Mouse (Mus musculus): Measurements from ENCODE around the gene Gdf9.

DNA sequence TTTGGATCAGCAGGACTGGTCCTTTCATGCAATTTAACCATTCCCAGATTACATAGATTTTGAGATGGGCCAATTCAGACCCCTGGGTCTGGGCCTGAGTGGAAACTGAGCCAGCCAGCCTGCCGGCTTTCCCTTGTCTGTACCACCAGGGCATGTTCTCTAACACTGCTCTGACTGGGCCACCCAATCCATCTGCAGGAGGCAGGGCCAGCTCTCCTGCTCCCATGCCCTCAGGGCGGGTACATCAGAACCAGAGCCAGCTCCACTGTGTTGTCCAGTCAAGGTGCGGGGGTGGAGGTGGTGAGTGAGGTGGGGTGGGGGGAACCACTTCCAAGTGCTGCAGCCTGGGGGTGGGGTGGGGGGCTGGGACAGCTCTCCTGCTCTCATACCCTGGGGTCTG is 55.5 kb downstream of the Gdf9 start:
- TF ChIP-seq CTCF (IDR thresholded peaks at IDR 0.05; ENCODE audit: low read depth) (no peak), EP300 (IDR thresholded peaks at IDR 0.05; ENCODE audit: low read depth) (no peak)

Measured in heart, postnatal 0 days (tissue).